Comparison of ENCODE assay signal across 8 mouse cellular contexts in the genomic region with DNA sequence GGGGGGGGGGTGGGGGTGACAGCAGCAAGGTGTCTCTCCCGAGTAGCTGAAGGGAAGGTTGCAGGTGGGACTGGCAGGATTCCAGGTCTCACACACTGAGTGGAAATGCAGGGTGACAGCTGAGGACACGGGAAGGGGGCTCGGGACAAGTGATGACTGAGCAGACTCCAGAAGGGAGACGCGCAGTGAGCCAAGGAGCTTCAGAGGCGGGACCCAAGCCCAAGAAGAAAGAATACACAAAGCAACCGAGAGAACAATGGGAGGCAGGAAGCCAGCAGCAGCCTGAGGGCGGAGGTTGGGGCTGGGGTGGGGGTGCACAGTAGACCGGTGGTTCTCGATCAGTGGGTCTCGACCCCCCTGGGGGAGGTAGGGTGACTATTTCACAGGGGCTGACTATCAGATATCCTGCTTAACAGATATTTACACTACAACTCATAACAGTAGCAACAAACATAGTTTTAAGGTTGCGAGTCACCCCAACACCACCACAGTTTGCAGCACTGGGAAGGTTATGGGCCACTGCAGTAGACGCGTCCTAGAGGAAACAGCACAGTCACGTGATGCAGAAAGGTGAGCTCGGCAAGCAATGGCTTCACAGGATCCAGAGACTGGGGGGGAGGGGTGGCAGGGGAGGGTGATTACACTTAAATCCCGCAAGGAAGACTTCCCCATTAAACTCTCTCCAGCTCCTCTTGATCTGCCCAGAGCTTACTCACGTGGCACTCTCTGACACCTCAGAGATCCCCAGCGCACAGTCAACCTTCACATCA. TPM values are rescaled to one million over a fixed set of nuclear protein-coding genes. Genes with fewer than 3 reads are reported as not detected.
DNase-seq lines count a peak whose midpoint lies in the region; ATAC-seq and TF ChIP-seq lines count a peak whose summit lies in the region.

No protein-coding gene starts in this region.

- H3K27me3 ChIP-seq in embryonic facial prominence, embryonic 11.5 days (ENCODE audit: control insufficient read depth, insufficient read depth, low read length) = no peaks in the 10 kb centered on the region
- H3K27me3 ChIP-seq in hindbrain, embryonic 15.5 days = no peaks in the 10 kb centered on the region

- H3K9ac ChIP-seq in embryonic facial prominence, embryonic 11.5 days (replicated peaks; ENCODE audit: low read length) = peak overlapping the region; percentile 0; the same call in 1 of the 2 replicates
- H3K9ac ChIP-seq in hindbrain, embryonic 15.5 days = peak overlapping the region; percentile 16; the same call in 1 of the 2 replicates

- peak overlapping the region; percentile 59 for H3K4me3 ChIP-seq in gastrocnemius, adult 2 months
- no peak overlapping the region for H3K4me3 ChIP-seq in embryonic facial prominence, embryonic 11.5 days (ENCODE audit: low read depth, low read length)
- H3K4me3 ChIP-seq in hindbrain, embryonic 15.5 days = peak overlapping the region; percentile 25

- H3K36me3 ChIP-seq in embryonic facial prominence, embryonic 11.5 days (replicated peaks; ENCODE audit: control insufficient read depth, insufficient read depth, low read depth, low read length) = no peaks in the 10 kb centered on the region
- H3K36me3 ChIP-seq in hindbrain, embryonic 15.5 days = no peaks in the 10 kb centered on the region

- peak overlapping the region; percentile 33; the same call in 1 of the 2 replicates for H3K4me2 ChIP-seq in embryonic facial prominence, embryonic 11.5 days (ENCODE audit: low read depth, low read length)
- H3K4me2 ChIP-seq in hindbrain, embryonic 15.5 days = peak overlapping the region; percentile 58

- ATAC-seq in embryonic facial prominence, embryonic 11.5 days (replicated peaks; ENCODE audit: insufficient number of reproducible peaks, low FRiP score, low TSS enrichment, low read depth) = no peak
- ATAC-seq in hindbrain, embryonic 15.5 days (ENCODE audit: low FRiP score, low read depth) = peak; percentile 50

- peak overlapping the region; percentile 85 for H3K27ac ChIP-seq in gastrocnemius, adult 2 months
- no peak overlapping the region for H3K27ac ChIP-seq in embryonic facial prominence, embryonic 11.5 days (replicated peaks; ENCODE audit: low read depth, low read length)
- H3K27ac ChIP-seq in hindbrain, embryonic 15.5 days (replicated peaks) = peak overlapping the region; percentile 72

- H3K4me1 ChIP-seq in embryonic facial prominence, embryonic 11.5 days (ENCODE audit: control insufficient read depth, insufficient read depth, low read length) = peaks cover 8% of the 10 kb centered on the region
- peaks cover 45% of the 10 kb centered on the region for H3K4me1 ChIP-seq in hindbrain, embryonic 15.5 days (replicated peaks)

- 9% methylated on average over 19 of the region's 19 CpGs for WGBS in embryonic facial prominence, embryonic 11.5 days
- WGBS in hindbrain, embryonic 15.5 days = 4% methylated on average over 19 of the region's 19 CpGs

- intact Hi-C loops in gastrocnemius, adult 2 months (cut with DNase I) = loop anchor here (5.0 kb wide), 1 partner anchor 37 kb away; a partner anchor contains a TSS

- no peak for TF ChIP-seq CTCF in gastrocnemius, adult 2 months (IDR thresholded peaks at IDR 0.05)

- DNase-seq in gastrocnemius, adult 2 months = no peak
- no peak for DNase-seq in gastrocnemius, adult 18-20 months (ENCODE audit: low spot score)
- DNase-seq in CD4-positive helper T cell, adult 2 months (ENCODE audit: low read depth, low spot score) = peak; percentile 53
- DNase-seq in embryonic facial prominence, embryonic 11.5 days (ENCODE audit: low spot score) = peak; percentile 49
- DNase-seq in lung, postnatal 14 days = peak; percentile 64
- peak; percentile 49 to 62 for DNase-seq in thymus, adult 18-20 months
- DNase-seq in urinary bladder, postnatal 36 days (ENCODE audit: low spot score in 2 of 2) = no peak

- H3K9me3 ChIP-seq in embryonic facial prominence, embryonic 11.5 days (replicated peaks; ENCODE audit: control insufficient read depth, low read length) = no peaks in the 10 kb centered on the region
- H3K9me3 ChIP-seq in hindbrain, embryonic 15.5 days = no peaks in the 10 kb centered on the region

RNA-seq across cellular contexts. Expression of a gene that starts 14.6 kb away (rescaled TPM):
- total RNA-seq in gastrocnemius, adult 2 months (2021) = 10 to 100 TPM; 14.1 to 22.4 TPM
- 10 to 100 TPM; 14.9 to 17.8 TPM for total RNA-seq in gastrocnemius, adult 18-20 months (2021)
- polyA plus RNA-seq in embryonic facial prominence, embryonic 11.5 days (2014; fragmentation: Nextera tagmentation; extraction: Ambion mirVana) = 108 and 120 TPM in 2 replicates
- polyA plus RNA-seq in hindbrain, embryonic 15.5 days (2015; fragmentation: Nextera tagmentation; extraction: Ambion mirVana) = 52.5 and 53.2 TPM in 2 replicates

RNA-seq across cellular contexts. Expression of a gene that starts 37.7 kb away (rescaled TPM):
- total RNA-seq in gastrocnemius, adult 2 months (2021) = 10 to 100 TPM; 33.2 to 40.4 TPM
- total RNA-seq in gastrocnemius, adult 18-20 months (2021) = 10 to 100 TPM; 35.2 to 39.3 TPM
- 84.8 and 91.8 TPM in 2 replicates for polyA plus RNA-seq in embryonic facial prominence, embryonic 11.5 days (2014; fragmentation: Nextera tagmentation; extraction: Ambion mirVana)
- 68.3 and 69.8 TPM in 2 replicates for polyA plus RNA-seq in hindbrain, embryonic 15.5 days (2015; fragmentation: Nextera tagmentation; extraction: Ambion mirVana)

Comparison
In these comparisons a context has a peak if more than half of its experiments do, and no peak if none do; other contexts are left out.
1. DNase-seq: peak in CD4-positive helper T cell, adult 2 months (single experiment), embryonic facial prominence, embryonic 11.5 days (single experiment), lung, postnatal 14 days (single experiment) and thymus, adult 18-20 months (2 of 2); none in gastrocnemius, adult 2 months (single experiment), gastrocnemius, adult 18-20 months (single experiment) and urinary bladder, postnatal 36 days (0 of 2).